Mouse (Mus musculus) CH12.LX (cell line): ENCODE results near the gene Gm20431.

ENCODE experiments used
- CHD1 ChIP-seq: IDR thresholded peaks from 2 replicates; pipeline ENCODE4 v1.6.1; 2012; ENCODE audit warnings: low read depth, low read length, improper control_type of control experiment, inconsistent platforms
- CHD2 ChIP-seq: IDR thresholded peaks from 2 replicates; pipeline ENCODE4 v1.6.1; 2011; ENCODE audit warnings: low read length, improper control_type of control experiment
- CTCF ChIP-seq, 2 experiments: IDR thresholded peaks in 1 of 2; conservative IDR thresholded peaks in 1 of 2; 2 replicates each; pipeline ENCODE4 v1.5.1; 2011 to 2012; ENCODE audit warnings: low read depth in 2 of 2, low read length in 2 of 2, improper control_type of control experiment in 1 of 2, inconsistent platforms in 1 of 2, mild to moderate bottlenecking in 1 of 2, moderate library complexity in 1 of 2
- EP300 ChIP-seq: IDR thresholded peaks from 2 replicates; pipeline ENCODE4 v1.6.1; 2011; ENCODE audit warnings: low read length, improper control_type of control experiment
- SIN3A ChIP-seq: IDR thresholded peaks from 2 replicates; pipeline ENCODE4 v1.6.1; 2012; ENCODE audit warnings: low read length, improper control_type of control experiment, inconsistent platforms
- USF1 ChIP-seq: IDR thresholded peaks from 2 replicates; pipeline ENCODE4 v1.6.1; 2014; ENCODE audit warnings: low read depth, mild to moderate bottlenecking, inconsistent platforms, low read length, improper control_type of control experiment
- USF2 ChIP-seq: conservative IDR thresholded peaks from 2 replicates; pipeline ENCODE4 v1.6.1; 2011; ENCODE audit warnings: low read depth, low read length, improper control_type of control experiment
- ZC3H11A ChIP-seq: IDR thresholded peaks from 2 replicates; pipeline ENCODE4 v1.6.1; 2012; ENCODE audit warnings: low read depth, mild to moderate bottlenecking, inconsistent platforms, low read length, improper control_type of control experiment
- ZNF384 ChIP-seq: IDR thresholded peaks from 2 replicates; pipeline ENCODE4 v1.6.1; 2012; ENCODE audit warnings: low read depth, low read length, improper control_type of control experiment, inconsistent platforms

DNA sequence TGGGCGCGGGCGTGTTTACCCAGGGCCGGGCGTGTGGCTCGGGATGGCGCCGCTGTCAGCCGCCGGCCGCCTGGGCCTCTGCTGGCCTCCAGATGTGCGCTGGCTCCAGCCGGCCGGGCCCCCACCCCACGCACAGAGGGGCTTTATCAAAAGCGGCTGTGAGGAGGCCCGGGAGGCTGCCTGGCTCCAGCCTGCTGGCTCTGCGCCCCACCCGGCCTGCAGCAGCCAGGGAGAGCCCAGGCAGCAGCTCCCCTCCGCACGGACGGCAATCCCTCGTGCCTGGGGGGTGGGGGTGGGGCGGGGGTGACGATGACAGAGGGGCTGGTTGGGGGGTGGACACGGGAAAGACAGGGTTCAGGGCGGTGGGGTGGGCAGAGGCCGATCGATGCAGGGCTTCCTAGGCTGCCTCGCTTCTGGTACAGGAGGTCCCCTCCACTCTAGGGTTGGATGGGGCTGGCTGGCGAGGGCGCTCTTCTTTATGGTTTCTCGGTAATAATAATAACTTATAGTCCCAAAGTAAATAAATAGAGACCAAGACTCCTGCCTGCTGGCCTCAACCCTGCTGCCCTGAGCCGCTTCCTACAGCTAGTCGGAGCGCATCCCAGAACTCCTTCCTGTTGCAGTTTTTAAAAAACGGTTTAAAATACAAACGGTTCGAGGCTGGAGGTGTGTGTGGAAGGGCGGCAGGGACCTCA, 63.7 kb downstream of the Gm20431 start:
- TF ChIP-seq CHD2 (no peak), CTCF (conservative IDR thresholded peaks at IDR 0.05 in 1 of 2, IDR thresholded peaks at IDR 0.05 in 1 of 2; ENCODE audit: low read depth in 2 of 2, low read length in 2 of 2) (no peak), ZNF384 (no peak), USF2 (no peak), CHD1 (no peak), SIN3A (no peak), EP300 (no peak), USF1 (no peak), ZC3H11A (no peak)
